Mouse (Mus musculus): Measurements from ENCODE around the gene Ube2m.

- TF ChIP-seq CTCF (IDR thresholded peaks at IDR 0.05; ENCODE audit: low read depth, low read length) (no peak), POLR2A (IDR thresholded peaks at IDR 0.05; ENCODE audit: borderline replicate concordance, low read depth, low read length) (no peak)
Measured at GRCm38 (mm10) chr7:13039181-13039580, 1.1 kb upstream of the Ube2m start.

Data from bone marrow macrophage, adult 2 months (primary cell).